Mouse (Mus musculus) stomach, embryonic 14.5 days (tissue): ENCODE measurements around the gene Lamtor2. TPM values are rescaled to one million over a fixed set of nuclear protein-coding genes. Genes with fewer than 3 reads are reported as not detected.

ENCODE experiments used
- ATAC-seq: fragments of 200-750 bp; cut with Nextera tagmentation; 2 replicates; pipeline ENCODE4 v1.8.0; 2017; ENCODE audit warnings: low read depth, moderate TSS enrichment; ENCODE audit not compliant: insufficient number of reproducible peaks, insufficient read depth, low FRiP score
- H3K27ac ChIP-seq: fragments of 300-500 bp; sonication (generic); 2 replicates; pipeline ENCODE4 v1.5.1; 2014; ENCODE audit warnings: mild to moderate bottlenecking, low read length, moderate library complexity, mixed read lengths
- H3K27me3 ChIP-seq: fragments of 300-500 bp; sonication (generic); 2 replicates; pipeline ENCODE4 v1.6.1; 2014; ENCODE audit warnings: low read length, control low read depth, mixed read lengths; ENCODE audit not compliant: control insufficient read depth, insufficient read depth
- H3K36me3 ChIP-seq: fragments of 300-500 bp; sonication (generic); 2 replicates; pipeline ENCODE4 v1.6.1; 2014; ENCODE audit warnings: mild to moderate bottlenecking, control low read depth, low read length, moderate library complexity, mixed read lengths; ENCODE audit not compliant: control insufficient read depth, insufficient read depth
- H3K4me1 ChIP-seq: fragments of 300-500 bp; sonication (generic); 2 replicates; pipeline ENCODE4 v1.6.1; 2014; ENCODE audit warnings: low read length, control low read depth, mixed read lengths; ENCODE audit not compliant: control insufficient read depth, insufficient read depth
- H3K4me2 ChIP-seq: fragments of 300-500 bp; sonication (generic); replicated peaks from 2 replicates; pipeline ENCODE4 v1.6.1; 2014; ENCODE audit warnings: low read depth, low read length, control low read depth
- H3K4me3 ChIP-seq: fragments of 300-500 bp; sonication (generic); 2 replicates; pipeline ENCODE4 v1.5.1; 2014; ENCODE audit warnings: low read depth, low read length, control low read depth
- H3K9ac ChIP-seq: fragments of 300-500 bp; sonication (generic); replicated peaks from 2 replicates; pipeline ENCODE4 v1.6.1; 2014; ENCODE audit warnings: low read depth, mild to moderate bottlenecking, control low read depth, low read length, moderate library complexity, mixed read lengths
- H3K9me3 ChIP-seq: fragments of 300-500 bp; sonication (generic); 2 replicates; pipeline ENCODE4 v1.6.1; 2016; ENCODE audit warnings: low read depth, low read length, control low read depth; ENCODE audit not compliant: control insufficient read depth
- WGBS: fragments of 180-500 bp; shearing (Covaris S2); extraction: QIAGEN DNeasy Blood & Tissue Kit; methylation state at CpG from one replicate; pipeline ENCODE4 v1.1.7; 2014; 5-methylcytosine and 5-hydroxymethylcytosine counted together
- polyA plus RNA-seq: library from polyadenylated mRNA; unstranded; fragments of >200 nt; fragmentation: Nextera tagmentation; extraction: Ambion mirVana; gene quantifications from 2 replicates; pipeline ENCODE4 v1.2.1, GENCODE M21; 2014

Lamtor2 gene
- polyA plus RNA-seq, 1 experiment from 2014 or later, result 84.8 TPM

- WGBS, result 77% methylated on average over 2 of the region's 2 CpGs
- Histone ChIP-seq H3K36me3 (peaks cover 9% of the 10 kb centered on the region; the same call in 1 of the 2 replicates), H3K27me3 (no peaks in the 10 kb centered on the region), H3K4me3 (no peak overlapping the region), H3K9me3 (no peaks in the 10 kb centered on the region), H3K9ac (no peak overlapping the region), H3K4me1 (no peaks in the 10 kb centered on the region), H3K27ac (no peak overlapping the region), H3K4me2 (no peak overlapping the region)
- ATAC-seq, result no peak
Observed at GRCm38 (mm10) chr3:88520078-88520477, 32.8 kb downstream of the Lamtor2 start.

- no peak overlapping the region for H3K4me3 ChIP-seq
- H3K9ac ChIP-seq, result no peak overlapping the region
- WGBS, result 86% methylated on average over 4 of the region's 4 CpGs
- H3K4me2 ChIP-seq, result no peak overlapping the region
- H3K9me3 ChIP-seq, result no peaks in the 10 kb centered on the region
- ATAC-seq, result no peak
- peaks cover 3% of the 10 kb centered on the region; the same call in 1 of the 2 replicates for H3K36me3 ChIP-seq
- H3K27ac ChIP-seq, result no peak overlapping the region
- H3K27me3 ChIP-seq, result no peaks in the 10 kb centered on the region
- H3K4me1 ChIP-seq, result no peaks in the 10 kb centered on the region
Observed at GRCm38 (mm10) chr3:88518411-88518810, 34.5 kb downstream of the Lamtor2 start.

GRCm38 (mm10) chr3:88516407-88516806 is 36.5 kb downstream of the Lamtor2 start:
- H3K4me2 ChIP-seq, result no peak overlapping the region
- no peaks in the 10 kb centered on the region for H3K27me3 ChIP-seq
- H3K4me1 ChIP-seq, result peaks cover 16% of the 10 kb centered on the region
- H3K9ac ChIP-seq, result no peak overlapping the region
- WGBS, result 82% methylated on average over 2 of the region's 2 CpGs
- H3K36me3 ChIP-seq, result no peaks in the 10 kb centered on the region
- H3K27ac ChIP-seq, result no peak overlapping the region
- ATAC-seq, result no peak
- H3K4me3 ChIP-seq, result no peak overlapping the region
- H3K9me3 ChIP-seq, result no peaks in the 10 kb centered on the region

GRCm38 (mm10) chr3:88515095-88515386 is 37.8 kb downstream of the Lamtor2 start:
- ATAC-seq, result no peak
- Histone ChIP-seq H3K36me3 (no peaks in the 10 kb centered on the region), H3K4me2 (no peak overlapping the region), H3K4me1 (peaks cover 24% of the 10 kb centered on the region), H3K27me3 (no peaks in the 10 kb centered on the region), H3K9ac (no peak overlapping the region), H3K27ac (no peak overlapping the region), H3K4me3 (no peak overlapping the region), H3K9me3 (no peaks in the 10 kb centered on the region)
- 90% methylated on average over 2 of the region's 2 CpGs for WGBS

- Histone ChIP-seq H3K4me2 (no peak overlapping the region), H3K27me3 (no peaks in the 10 kb centered on the region), H3K4me1 (peaks cover 27% of the 10 kb centered on the region), H3K36me3 (no peaks in the 10 kb centered on the region), H3K4me3 (no peak overlapping the region), H3K9me3 (no peaks in the 10 kb centered on the region), H3K27ac (no peak overlapping the region), H3K9ac (no peak overlapping the region)
- ATAC-seq, result no peak
- WGBS, result 73% methylated on average over 10 of the region's 10 CpGs
Observed at GRCm38 (mm10) chr3:88514231-88515094, 38.4 kb downstream of the Lamtor2 start.

- Histone ChIP-seq H3K9me3 (no peaks in the 10 kb centered on the region), H3K27me3 (no peaks in the 10 kb centered on the region), H3K9ac (no peak overlapping the region), H3K4me3 (no peak overlapping the region), H3K4me1 (peaks cover 31% of the 10 kb centered on the region), H3K27ac (no peak overlapping the region), H3K36me3 (no peaks in the 10 kb centered on the region), H3K4me2 (no peak overlapping the region)
- no peak for ATAC-seq
- WGBS, result 73% methylated on average over 7 of the region's 7 CpGs
Observed at GRCm38 (mm10) chr3:88513546-88514115, 39.2 kb downstream of the Lamtor2 start.

GRCm38 (mm10) chr3:88512896-88513545 is 39.9 kb downstream of the Lamtor2 start:
- Histone ChIP-seq H3K9ac (no peak overlapping the region), H3K9me3 (no peaks in the 10 kb centered on the region), H3K4me3 (no peak overlapping the region), H3K27ac (no peak overlapping the region; the same call in 1 of the 2 replicates), H3K4me1 (peaks cover 31% of the 10 kb centered on the region), H3K36me3 (no peaks in the 10 kb centered on the region), H3K27me3 (no peaks in the 10 kb centered on the region), H3K4me2 (no peak overlapping the region)
- no peak for ATAC-seq
- WGBS, result 41% methylated on average over 12 of the region's 15 CpGs

GRCm38 (mm10) chr3:88512141-88512895 is 40.6 kb downstream of the Lamtor2 start:
- no peak overlapping the region for H3K4me3 ChIP-seq
- H3K4me2 ChIP-seq, result no peak overlapping the region
- no peaks in the 10 kb centered on the region for H3K9me3 ChIP-seq
- no peak overlapping the region for H3K9ac ChIP-seq
- 37% methylated on average over 6 of the region's 6 CpGs for WGBS
- H3K36me3 ChIP-seq, result no peaks in the 10 kb centered on the region
- ATAC-seq, result no peak
- H3K27ac ChIP-seq, result peak overlapping the region; percentile 33; the same call in 1 of the 2 replicates
- H3K27me3 ChIP-seq, result no peaks in the 10 kb centered on the region
- H3K4me1 ChIP-seq, result peaks cover 31% of the 10 kb centered on the region
